Mouse (Mus musculus) ovary, postnatal 14 days (tissue): ENCODE results near the gene Prdx5.
A peak's percentile ranks its signal among the peaks of the same experiment; 100 is the strongest.

Source experiments
- DNase-seq: peaks from one replicate; pipeline ENCODE4 v3.0.0; 2022; ENCODE audit warnings: low spot score

Gene Prdx5

DNA sequence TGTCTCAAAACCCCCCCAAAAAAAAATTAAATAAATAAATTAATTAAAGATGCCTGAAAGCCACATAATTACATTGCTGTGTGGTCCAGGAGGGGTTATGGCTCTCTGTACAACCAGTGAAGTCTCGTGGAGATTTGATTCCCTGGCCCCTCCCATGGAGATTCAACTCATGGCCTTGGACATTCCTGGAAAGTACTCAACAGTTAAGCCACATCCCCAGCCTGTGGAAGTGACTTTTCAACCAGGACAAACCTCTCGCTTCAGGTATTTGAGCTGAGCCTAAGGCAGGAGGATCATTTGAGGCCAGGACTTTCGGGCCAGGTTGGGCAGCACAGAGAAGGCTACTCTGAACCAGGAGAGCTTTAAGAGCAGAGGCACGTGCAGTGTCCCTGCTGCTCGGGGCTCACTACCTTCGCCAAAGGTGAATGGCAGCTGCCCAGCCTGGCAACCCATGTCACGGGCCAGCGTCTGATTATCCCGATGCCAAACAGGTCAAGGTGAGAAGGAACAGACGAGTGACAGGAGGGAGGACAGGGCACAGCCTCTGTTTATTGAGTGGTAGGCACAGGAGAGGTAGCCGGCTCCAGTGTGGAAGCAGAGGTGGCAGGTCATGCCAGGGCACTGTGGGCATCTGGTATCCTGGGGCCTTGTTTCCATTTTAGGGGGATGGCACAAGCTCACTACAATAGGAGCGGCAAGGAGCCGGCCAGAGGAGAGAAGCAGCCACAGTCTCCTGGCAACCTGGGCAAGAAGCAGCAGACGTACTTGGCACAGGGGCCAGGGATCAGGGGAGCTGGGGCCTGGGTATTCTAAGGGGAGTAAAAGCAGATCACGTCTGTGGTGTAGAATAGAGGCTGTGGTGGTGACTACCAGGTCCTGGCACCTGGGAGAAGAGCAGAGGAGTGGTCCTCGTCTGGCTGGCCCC lies 27.9 kb upstream of the Prdx5 start:
- DNase-seq = no peak

DNA sequence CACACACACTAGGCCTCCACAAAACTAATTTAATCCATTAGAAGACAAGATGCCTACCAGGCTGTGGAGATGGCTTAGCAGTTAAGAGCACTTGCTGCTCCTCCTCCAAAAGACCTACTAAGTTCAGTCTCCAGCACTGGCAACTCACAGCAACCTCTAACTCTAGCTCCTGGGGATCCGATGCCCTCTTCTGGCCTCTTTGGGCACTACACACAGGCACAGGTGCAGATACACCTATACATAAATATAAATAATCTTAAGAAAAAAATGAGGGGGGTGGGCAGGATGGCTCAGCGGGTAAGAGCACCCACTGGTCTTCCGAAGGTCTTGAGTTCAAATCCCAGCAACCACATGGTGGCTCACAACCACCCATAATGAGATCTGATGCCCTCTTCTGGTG lies 26.4 kb upstream of the Prdx5 start:
- DNase-seq = no peak

DNA sequence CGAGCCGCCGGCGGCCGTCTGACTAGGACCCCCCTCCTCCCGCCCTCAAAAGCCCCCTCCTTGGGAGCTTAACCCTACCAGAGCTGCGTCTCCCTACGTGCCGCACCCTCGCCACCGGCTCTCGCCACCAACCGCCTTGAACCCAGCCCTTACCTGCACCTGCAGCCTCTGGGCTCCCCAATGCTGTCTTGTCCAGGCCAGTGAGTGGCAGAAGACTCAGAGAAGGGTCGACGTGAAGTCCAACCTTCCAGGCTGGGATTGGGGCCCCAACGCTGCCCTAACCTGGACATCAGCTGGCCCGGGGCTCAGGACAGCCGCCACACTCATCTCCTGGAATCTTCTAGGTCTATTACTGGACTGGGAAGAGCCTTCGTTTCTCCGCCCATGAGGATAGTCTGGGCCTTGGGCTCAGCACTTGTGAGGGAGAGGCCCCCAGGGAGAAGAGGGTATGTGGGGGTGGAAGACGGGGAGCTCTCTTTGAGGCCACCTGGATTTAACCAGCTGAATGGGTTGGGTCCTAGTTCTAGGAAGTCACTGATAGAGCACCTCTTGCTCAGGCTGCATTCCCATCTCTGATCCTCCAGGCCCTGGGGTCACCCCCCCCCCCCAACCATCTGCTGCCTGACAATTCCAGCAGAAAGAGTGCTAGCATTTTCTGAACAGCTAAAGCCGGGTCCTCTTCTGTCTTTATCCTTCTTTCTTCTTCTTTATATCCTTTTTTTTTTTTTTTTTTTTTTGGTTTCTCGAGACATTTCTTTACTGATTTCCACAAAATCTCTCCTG lies 24.5 kb upstream of the Prdx5 start, which contains the start of gene Kcnk4:
Gene Kcnk4, minus strand, starts transcription at position 321 of the 783 bp plus-strand sequence.
- DNase-seq = no peak

DNA sequence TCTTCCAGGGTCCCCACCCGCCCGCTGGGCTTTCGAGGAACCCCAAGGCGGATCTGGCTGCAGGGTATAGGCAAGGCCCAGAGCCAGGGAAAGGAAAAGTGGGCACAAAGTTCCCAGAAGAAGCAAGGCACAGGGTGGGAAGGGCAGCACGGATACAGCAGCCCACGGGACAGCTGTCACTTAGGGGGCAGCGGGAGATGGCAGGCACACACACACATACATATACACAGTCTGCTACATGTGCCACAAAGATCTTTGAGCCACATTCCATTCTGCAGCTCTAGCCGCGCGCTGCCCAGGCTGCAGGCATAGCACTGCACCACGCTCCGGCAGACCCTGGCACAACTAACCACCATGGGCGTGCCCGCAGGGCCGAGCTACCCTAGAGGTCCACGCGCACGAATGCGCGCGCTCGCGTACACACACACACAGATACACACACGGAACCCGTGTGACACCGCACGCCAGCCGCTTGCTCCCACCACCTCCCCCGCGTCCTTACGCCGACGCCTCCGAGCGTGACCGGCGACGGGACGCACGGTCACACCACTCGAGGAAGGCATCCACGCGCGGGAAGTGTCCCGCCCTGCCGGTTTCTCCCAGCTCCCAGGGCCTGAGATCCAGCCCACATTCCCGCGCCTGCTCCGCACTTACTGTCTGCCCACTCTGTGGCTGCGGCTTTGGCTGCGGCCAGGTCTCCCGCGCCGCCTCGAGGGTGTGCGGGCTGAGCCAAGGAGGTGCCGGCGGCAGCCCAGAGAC lies 23.7 kb upstream of the Prdx5 start:
- DNase-seq = no peak

DNA sequence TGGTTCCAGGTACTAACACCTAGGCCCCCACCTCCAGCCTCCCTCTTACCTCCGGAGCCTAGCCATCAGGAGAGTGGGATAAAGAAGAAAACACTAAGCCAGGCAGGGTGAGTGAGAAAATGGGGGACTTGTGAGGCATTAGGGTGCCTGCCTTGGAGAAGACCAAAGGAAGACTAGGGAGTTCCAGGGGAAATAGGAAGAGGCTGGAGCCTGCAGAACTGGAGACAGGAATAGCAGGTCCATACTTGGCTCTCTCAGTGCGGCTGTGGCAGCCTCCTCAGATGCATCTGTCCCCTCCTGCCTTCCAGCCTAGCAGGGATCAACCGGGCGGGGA lies 23.2 kb upstream of the Prdx5 start:
- no peak for DNase-seq

DNA sequence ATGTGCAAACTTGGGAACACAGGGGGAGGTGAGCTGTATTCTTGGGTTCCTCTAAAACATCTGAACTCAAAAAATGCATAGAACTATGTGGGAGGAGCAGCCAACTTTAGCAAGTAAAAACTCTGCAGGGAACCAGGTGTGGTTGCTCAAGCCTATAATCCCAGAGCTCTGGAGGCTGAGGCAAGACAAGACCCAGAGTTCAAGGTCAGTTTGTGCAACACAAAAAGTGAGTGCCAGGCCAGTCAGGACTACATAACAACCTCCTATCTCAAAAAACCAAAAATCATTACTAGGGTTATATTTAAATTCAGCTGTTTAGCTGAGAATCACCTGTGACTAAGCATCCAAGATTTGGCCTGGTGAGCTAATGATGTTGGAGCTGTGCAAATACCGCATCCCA lies 22.1 kb upstream of the Prdx5 start:
- no peak for DNase-seq

DNA sequence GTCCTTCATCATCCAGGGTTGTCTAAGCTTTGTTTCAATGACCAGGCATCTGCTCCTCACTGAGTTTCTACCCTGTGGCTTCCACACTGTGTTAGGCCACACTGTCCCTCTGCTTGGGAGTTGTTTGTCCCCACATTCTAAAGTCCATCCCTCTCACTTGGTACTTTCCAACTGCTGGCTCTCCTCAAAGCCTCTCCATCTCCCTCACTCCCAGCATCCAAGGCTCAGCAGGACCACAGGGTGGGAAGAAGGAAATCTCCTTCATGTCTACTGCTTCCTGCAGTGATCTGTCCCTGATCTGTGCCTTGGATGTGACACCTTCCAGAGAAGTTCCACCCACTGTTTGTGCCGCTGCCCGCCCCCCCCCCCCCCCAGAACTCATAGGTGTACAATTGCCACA lies 21.1 kb upstream of the Prdx5 start:
- no peak for DNase-seq

DNA sequence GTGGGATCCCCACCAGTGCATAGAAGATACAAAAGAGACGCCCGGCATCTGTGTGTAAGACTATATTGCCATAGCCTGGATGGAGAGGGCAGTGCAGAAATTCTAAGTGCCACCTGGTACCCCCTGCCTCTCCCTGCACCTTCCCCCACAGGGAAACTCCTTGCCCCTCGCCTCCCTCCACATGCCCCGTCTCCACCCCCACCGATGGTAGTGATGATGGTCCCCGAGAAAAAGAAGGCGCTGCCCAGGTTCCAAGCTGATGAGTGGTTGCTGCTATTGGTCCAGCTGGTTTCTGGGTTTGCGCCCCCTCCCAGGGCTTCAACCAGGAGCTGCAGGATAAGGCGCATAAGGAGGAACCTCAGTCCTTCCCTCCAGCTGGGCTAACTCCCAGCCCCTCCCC lies 18.2 kb upstream of the Prdx5 start:
- DNase-seq = no peak

DNA sequence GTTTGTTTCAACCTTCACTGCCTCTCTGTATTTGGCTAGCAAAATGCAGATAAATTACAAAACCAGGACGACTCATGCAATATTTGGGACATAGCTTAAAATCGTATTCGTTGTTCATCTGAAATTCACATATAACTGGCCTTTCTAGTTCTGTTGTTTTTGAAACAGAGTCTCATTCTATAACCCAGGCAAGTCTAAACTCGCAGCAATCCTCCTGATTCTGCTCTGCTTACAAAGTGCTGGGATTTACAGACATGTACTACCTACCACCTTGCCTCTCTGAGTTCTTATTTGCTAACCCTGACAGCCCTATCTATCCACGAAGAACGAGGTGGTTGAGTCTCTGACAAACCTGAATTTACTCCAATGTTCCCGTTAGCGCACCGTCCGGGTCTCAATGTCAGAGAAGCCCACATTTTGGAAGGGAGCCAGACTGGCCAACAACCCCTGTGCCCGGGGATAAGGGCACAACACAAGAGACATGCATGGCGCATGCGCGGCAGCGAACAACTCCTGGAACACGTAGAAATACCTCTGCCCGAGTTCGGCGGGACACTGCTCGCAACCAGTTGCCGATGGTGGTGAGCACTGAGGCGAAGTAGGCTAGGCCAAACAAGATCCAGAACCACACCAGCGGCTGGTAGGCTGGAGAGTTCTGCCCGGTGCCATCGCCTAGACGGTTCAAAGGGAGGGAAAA lies 16.8 kb upstream of the Prdx5 start:
- no peak for DNase-seq

DNA sequence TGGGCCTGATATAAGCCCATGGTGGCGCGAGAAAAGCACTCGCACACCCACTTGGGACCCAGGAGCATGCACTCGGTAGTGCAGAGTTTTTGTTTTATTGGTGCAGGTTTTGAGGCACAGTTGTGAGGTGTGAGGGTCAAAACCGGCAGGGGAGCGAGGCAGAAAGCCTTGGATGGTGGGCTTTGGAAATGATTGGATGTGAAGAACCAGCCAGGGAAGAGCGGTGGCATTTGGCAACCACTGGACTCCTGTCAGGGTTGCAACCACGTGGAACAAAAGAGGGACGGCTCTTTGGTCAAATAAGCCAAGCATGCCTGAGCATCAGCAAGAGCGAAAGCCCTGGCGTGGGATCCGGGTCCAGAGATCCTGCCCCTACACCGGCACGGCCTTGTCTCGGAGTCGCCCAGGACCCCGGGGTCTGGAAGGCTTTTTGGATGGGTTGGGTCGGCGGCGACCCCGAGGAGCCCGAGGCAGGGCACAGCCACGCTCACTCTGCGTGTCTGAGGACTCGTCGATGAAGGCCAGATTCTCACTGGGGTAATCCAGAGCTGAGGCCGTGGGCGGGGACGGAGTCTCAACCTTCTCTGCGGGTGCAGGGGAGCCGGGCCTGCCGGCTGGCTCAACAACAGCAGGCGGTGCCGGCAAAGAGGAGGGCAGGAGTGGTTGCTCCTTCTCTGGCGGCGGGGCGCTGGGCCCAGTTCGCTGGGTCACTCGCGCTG lies 15.9 kb upstream of the Prdx5 start:
- no peak for DNase-seq

DNA sequence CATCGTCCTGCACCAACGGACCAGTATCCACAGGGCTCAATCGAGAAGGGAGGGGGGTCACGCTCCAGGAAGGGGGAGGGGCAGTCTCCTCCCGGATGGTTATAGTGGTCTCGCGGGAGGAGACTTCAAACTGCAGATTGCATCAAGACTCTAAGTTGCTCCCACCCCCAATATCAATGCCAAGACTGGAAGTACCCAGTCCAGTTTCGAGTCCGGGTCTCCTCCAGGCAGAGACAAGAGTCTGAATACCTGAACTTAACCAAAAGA lies 15.3 kb upstream of the Prdx5 start, which contains the start of gene Catsperz:
Gene Catsperz, minus strand, starts transcription at position 74 of the 267 bp plus-strand sequence.
- no peak for DNase-seq

DNA sequence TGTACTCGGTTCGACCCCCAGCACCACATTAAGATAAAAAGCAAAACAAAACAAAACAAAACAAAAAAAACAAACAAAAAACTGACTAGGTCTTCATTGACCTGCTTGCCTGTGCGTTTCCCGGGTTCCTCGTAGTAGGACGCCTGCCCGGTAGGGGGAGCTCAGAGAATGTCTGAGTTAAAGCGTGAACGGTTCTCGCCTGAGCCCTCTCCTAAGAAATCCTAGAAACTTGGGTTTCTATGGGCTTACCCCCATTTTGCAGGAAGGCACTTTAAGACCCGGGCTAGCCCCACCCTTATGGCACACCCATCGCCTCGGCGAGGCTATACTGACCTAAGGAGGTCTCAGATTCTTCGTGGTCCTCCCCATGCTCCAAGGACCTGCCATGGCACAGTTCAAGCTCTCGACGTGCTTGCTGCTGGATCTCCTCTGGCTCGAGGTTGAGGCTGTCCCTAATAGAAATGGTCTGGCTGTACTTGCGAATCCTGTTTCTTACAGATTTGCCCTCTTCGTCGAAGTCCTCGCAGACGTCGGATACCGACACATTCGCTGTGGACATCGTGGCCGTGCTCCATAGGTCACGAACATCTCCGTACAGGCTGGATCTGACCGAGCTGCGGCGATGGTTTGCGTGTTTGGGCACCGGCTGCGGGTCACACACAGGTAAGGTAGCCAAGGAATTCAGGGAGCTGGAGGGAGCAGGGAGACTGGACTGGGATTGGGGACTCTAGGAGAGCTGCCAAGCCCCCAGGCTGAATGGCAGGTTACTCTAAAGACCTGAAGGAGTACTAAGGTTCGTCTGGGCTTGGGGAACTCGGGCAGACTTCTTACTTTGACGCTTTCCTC lies 14.8 kb upstream of the Prdx5 start:
- peak; percentile 81 for DNase-seq

DNA sequence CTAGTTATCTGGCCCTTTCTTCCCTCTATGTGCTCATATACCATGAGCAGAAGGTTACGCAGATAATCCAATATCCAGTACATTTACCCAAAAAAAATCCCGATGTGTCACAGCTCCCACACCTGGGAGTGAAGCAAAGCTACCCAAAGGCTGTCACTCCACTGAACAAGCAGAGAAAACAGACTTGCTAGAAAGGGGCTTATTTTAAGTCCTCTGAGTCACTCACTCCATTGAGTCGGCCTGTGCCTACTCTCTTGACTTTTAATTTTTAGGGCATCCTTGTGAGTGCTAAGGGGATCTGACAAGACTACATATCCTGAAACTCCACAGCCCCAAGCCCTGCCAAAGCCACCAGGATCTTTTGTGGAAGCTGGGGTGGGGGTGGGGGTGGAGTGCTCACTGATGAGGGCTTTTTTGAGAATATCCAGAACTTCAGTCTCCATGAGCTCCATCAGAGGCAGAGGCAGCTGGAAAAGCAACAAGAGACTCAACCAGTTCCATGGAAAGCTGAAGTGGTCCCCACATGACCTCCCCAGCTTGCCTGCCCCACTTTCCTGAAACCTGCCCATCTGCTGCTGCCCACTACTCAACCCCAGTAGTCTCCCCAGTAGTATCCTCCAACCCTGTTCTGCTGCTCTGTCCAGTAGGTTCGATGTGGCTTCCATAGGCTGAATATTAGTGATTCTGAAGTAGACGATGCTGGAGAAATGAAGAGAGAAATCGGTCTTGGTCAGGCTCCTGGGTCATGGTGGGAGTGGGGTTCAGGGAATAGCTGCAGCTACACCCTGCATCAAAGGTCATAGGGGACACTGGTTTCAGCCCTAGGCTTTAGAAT lies 13.2 kb upstream of the Prdx5 start:
- DNase-seq = no peak

DNA sequence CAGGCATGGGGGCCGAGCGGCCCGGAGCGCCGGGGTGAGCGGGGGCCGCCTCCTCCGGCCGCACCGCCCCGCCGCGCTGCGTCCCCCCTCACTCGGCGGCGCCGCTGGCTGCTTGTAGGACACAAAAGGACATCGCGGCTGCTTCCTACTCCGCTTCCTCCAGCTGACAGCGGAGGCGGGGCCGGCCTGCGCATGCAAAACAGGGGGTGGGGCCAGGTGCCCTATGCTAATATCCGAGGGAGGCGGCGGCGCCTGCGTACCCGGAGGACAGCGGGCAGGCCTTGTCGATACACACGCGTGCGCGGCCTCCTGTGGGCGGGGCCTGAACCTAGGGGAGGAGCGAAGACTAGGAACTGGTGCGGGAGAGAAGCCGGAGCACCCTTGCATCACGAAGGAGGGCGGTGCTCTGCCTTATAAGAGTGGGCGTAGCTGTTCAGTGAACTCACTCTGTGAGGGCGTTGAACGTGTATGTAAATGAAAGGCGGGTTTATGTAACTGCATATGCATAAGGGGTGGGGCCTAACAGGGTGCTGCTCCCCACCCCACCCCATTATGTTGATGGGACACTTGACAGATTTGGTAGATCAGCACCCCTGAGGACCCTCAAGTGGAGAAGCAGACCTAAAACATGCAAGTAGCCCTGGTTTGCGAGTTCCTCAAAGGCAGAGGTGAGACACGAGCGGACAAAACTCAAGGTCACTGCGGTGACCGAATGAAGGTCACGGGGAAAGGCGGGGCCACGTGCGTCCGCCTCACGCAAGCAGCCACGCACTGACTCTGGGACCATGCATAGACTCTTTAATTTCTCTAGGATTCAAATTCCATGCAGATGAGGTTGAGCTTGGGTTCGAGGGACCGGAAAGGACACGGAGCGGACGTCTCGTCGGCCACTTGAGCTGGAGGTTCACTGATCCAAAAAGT lies 12.0 kb upstream of the Prdx5 start, which contains the start of gene Esrra:
Gene Esrra, minus strand, starts transcription at position 167 of the 921 bp plus-strand sequence.
- peak; percentile 97 for DNase-seq

DNA sequence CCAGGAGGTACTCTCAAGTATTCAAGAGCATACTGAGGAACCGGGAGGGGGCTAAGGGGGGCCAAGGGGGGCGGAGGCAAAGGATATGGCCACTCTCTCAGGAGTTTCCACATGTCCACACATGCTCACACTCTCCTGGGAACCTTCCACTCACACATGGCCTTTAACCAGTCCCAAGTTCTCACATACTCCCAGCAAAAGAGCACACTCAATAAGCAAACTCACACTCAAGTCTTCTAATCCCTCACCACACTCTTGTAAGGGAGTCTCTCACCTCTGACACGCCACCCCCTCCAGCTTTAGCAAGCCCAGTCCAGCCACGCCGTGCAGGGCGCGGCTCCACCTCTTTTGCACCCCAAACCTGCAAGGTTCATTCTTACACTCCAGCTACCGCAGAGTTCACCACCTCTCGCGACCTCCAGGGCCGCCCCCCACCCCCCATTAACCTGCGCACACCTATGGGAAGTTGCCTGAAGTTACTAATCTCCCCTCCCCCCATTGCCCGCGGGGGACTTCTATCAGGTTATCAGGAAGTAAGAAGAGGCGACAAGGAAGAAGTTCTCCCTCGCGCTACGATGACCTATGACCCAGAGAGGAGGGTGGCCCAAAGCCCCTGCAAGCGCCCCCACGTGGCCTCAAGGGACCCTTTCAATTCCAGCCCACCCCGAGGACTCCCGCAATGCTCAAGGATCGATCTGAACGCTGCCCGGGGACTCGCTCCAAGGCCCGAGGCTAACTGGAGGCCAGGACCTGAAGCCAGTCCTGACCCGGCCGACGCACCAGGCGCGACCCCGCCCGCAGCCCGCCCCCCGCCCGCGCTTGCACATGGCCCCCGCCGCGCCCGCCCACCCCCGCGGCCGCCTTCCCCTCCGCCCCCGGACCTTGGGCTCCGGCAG lies 11.1 kb upstream of the Prdx5 start:
- no peak for DNase-seq

DNA sequence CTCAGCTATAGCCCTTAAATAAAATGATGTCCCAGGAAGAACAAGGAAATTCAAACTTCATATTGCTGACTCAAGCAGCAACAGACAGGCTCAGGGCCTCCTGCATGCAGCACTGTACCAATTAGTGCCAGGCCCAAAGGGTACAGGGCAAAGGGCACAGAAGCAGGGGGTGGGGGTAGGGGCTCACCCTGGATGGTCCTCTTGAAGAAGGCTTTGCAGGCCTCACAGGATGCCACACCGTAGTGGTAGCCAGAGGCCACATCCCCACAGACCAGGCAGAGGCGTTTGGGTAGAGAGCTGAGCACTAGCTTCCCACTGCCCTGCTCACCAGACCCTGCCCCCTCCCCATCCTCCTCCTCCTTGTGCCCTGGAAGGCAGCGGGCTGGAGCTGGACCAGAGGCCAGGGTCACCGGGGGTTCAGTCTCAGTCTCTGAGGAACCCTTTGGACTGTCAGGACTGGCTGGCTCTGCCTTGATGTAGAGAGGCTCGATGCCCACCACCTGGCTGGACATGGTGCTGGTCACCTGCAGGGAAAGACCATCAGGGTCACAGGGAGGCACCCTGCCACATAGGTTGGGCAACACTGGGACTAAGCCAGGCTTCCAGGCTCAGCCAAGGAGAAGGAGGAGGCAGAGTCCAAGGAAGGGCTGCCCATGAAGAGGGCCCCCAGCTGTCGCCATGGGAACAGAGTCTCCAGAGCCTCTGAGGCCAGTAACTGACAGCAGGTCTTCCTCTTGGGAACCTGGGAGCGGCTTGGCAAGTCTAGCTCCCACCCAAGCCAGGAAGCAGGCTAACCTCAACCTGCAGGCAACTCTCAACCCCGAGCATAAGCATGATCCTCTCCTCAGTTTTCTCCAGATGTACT lies 10.2 kb upstream of the Prdx5 start:
- no peak for DNase-seq
